Comparison of ENCODE assay signal across 16 mouse cellular contexts in genomic region chr2:84819861-84820260, GRCm38 (mm10). TPM values are rescaled to one million over a fixed set of nuclear protein-coding genes. Genes with fewer than 3 reads are reported as not detected.
DNase-seq lines count a peak whose midpoint lies in the region; ATAC-seq and TF ChIP-seq lines count a peak whose summit lies in the region.
"Had no signal": no experiment of that assay in that cellular context is flagged by ENCODE, and none has a peak within 500 bp of the region (broad histone marks: within the 10 kb centered on the region; RNA-seq: fewer than 3 reads in every experiment).

No protein-coding gene starts in this region.

- 25% methylated on average over 3 of the region's 3 CpGs for WGBS in lung, adult 2 months
- 32% methylated on average over 3 of the region's 3 CpGs for WGBS in heart, embryonic 12.5 days
- WGBS in liver, embryonic 12.5 days (ENCODE audit: insufficient replicate concordance) = 35% methylated on average over 3 of the region's 3 CpGs
- 42% methylated on average over 3 of the region's 3 CpGs for WGBS in liver, postnatal 0 days (ENCODE audit: insufficient replicate concordance)

- no peak overlapping the region for H3K4me3 ChIP-seq in lung, adult 2 months (replicated peaks; ENCODE audit: extremely low read depth, low read depth, low read length)
- no peak overlapping the region for H3K4me3 ChIP-seq in heart, embryonic 12.5 days
- no peak overlapping the region for H3K4me3 ChIP-seq in liver, embryonic 12.5 days
- H3K4me3 ChIP-seq in liver, postnatal 0 days (ENCODE audit: low read depth, low read length) = no peak overlapping the region
- H3K4me3 ChIP-seq: liver, embryonic 13.5 days had no signal

- H3K4me2 ChIP-seq in heart, embryonic 12.5 days = no peak overlapping the region
- no peak overlapping the region for H3K4me2 ChIP-seq in liver, embryonic 12.5 days
- H3K4me2 ChIP-seq in liver, postnatal 0 days (ENCODE audit: low read depth, low read length) = no peak overlapping the region
- H3K4me2 ChIP-seq: liver, embryonic 13.5 days had no signal

- no peak for TF ChIP-seq POLR2A in lung, adult 2 months (IDR thresholded peaks at IDR 0.05; ENCODE audit: borderline replicate concordance, extremely low read depth, low read depth, low read length)

- no peaks in the 10 kb centered on the region for H3K4me1 ChIP-seq in lung, adult 2 months (ENCODE audit: control insufficient read depth, insufficient read depth, low read length)
- H3K4me1 ChIP-seq in heart, embryonic 12.5 days (replicated peaks) = peaks cover 25% of the 10 kb centered on the region
- H3K4me1 ChIP-seq in liver, embryonic 12.5 days = peaks cover 26% of the 10 kb centered on the region
- no peaks in the 10 kb centered on the region for H3K4me1 ChIP-seq in liver, postnatal 0 days (ENCODE audit: insufficient read depth)

- H3K9ac ChIP-seq in heart, embryonic 12.5 days = 0 out of 2 replicates have a peak overlapping the region, but pooled peaks have one; percentile 13
- H3K9ac ChIP-seq in liver, embryonic 12.5 days = no peak overlapping the region
- no peak overlapping the region for H3K9ac ChIP-seq in liver, postnatal 0 days (replicated peaks)
- H3K9ac ChIP-seq: liver, embryonic 13.5 days had no signal

- H3K36me3 ChIP-seq in heart, embryonic 12.5 days = no peaks in the 10 kb centered on the region
- no peaks in the 10 kb centered on the region for H3K36me3 ChIP-seq in liver, embryonic 12.5 days
- H3K36me3 ChIP-seq in liver, postnatal 0 days (replicated peaks; ENCODE audit: insufficient read depth, low read length) = no peaks in the 10 kb centered on the region
- H3K36me3 ChIP-seq: liver, embryonic 13.5 days had no signal

- no peak for ATAC-seq in heart, embryonic 12.5 days (ENCODE audit: insufficient number of reproducible peaks, low FRiP score)
- ATAC-seq in liver, embryonic 12.5 days = no peak
- no peak for ATAC-seq in liver, postnatal 0 days

- TF ChIP-seq CTCF in lung, adult 2 months (IDR thresholded peaks at IDR 0.05; ENCODE audit: insufficient read depth, low read length) = no peak
- TF ChIP-seq CTCF in liver, postnatal 0 days (IDR thresholded peaks at IDR 0.05; ENCODE audit: low read depth) = no peak

- H3K27ac ChIP-seq in heart, embryonic 12.5 days (ENCODE audit: poor library complexity, severe bottlenecking) = peak overlapping the region; percentile 55
- H3K27ac ChIP-seq in liver, embryonic 12.5 days = no peak overlapping the region
- H3K27ac ChIP-seq in liver, postnatal 0 days (ENCODE audit: low read depth) = no peak overlapping the region
- H3K27ac ChIP-seq: liver, embryonic 13.5 days had no signal

- intact Hi-C loops in gastrocnemius, postnatal 14 days (cut with DNase I; ENCODE audit: low total_unique reads) = no loop called here

- H3K27me3 ChIP-seq in heart, embryonic 12.5 days (replicated peaks) = no peaks in the 10 kb centered on the region
- H3K27me3 ChIP-seq in liver, embryonic 12.5 days (replicated peaks) = peaks cover 82% of the 10 kb centered on the region
- peaks cover 20% of the 10 kb centered on the region; the same call in 1 of the 2 replicates for H3K27me3 ChIP-seq in liver, postnatal 0 days (ENCODE audit: insufficient read depth, low read length)

- no peak for TF ChIP-seq EP300 in liver, postnatal 0 days (IDR thresholded peaks at IDR 0.05; ENCODE audit: low read depth)

- H3K9me3 ChIP-seq in heart, embryonic 12.5 days (replicated peaks) = no peaks in the 10 kb centered on the region
- H3K9me3 ChIP-seq in liver, embryonic 12.5 days (replicated peaks) = no peaks in the 10 kb centered on the region
- H3K9me3 ChIP-seq in liver, postnatal 0 days (ENCODE audit: low read length) = no peaks in the 10 kb centered on the region
- H3K9me3 ChIP-seq: liver, embryonic 13.5 days had no signal

- DNase-seq in gastrocnemius, adult 18-20 months (ENCODE audit: low spot score) = peak; percentile 82
- no peak for DNase-seq in gastrocnemius, postnatal 14 days
- peak; percentile 13 for DNase-seq in lung, postnatal 10 days
- no peak for DNase-seq in lung, adult 2 months
- peak; percentile 71 for DNase-seq in telencephalon, adult 2 months (ENCODE audit: low read depth, low spot score)
- DNase-seq in liver, postnatal 0 days = no peak
- DNase-seq: adrenal gland, postnatal 25 days; cerebellum, adult 11 months; embryo, embryonic 11 days; kidney, postnatal 14 days; liver, embryonic 13.5 days had no signal

RNA-seq across cellular contexts. Expression of gene Smtnl1, which starts 2.6 kb away (rescaled TPM):
- total RNA-seq in gastrocnemius, adult 18-20 months (2021) = 100 to 1,000 TPM; 104 to 119 TPM
- 100 to 1,000 TPM in 1 of 2 experiments, 10 to 100 TPM in 1; 95.9 to 120 TPM for total RNA-seq in gastrocnemius, postnatal 14 days (2021)
- 3.5 TPM in 1 of 2 replicates, not detected in the other for polyA plus RNA-seq in lung, adult 2 months (2012; rRNA removed)
- polyA plus RNA-seq in heart, embryonic 12.5 days (2016; fragmentation: Nextera tagmentation; extraction: Ambion mirVana) = 0.17 and 0.43 TPM in 2 replicates
- polyA plus RNA-seq in liver, embryonic 12.5 days (2016; fragmentation: Nextera tagmentation; extraction: Ambion mirVana) = 0.29 and 0.43 TPM in 2 replicates
- polyA plus RNA-seq in liver, postnatal 0 days (2015; fragmentation: Nextera tagmentation; extraction: Ambion mirVana) = 0.15 and 0.98 TPM in 2 replicates
- total RNA-seq: adrenal gland, postnatal 25 days; left cerebral cortex, adult 8-10 months; monocyte, adult 5-6 weeks had no signal
- polyA plus RNA-seq: gonadal fat pad, adult 2 months had no signal

RNA-seq across cellular contexts. Expression of gene Timm10, which starts 6.9 kb away (rescaled TPM):
- 10 to 100 TPM; 38.2 to 57.8 TPM for total RNA-seq in gastrocnemius, adult 18-20 months (2021)
- total RNA-seq in gastrocnemius, postnatal 14 days (2021) = 10 to 100 TPM; 45.7 to 46.0 TPM
- polyA plus RNA-seq in lung, adult 2 months (2012; rRNA removed) = 20.2 and 25.1 TPM in 2 replicates
- 62.2 and 65.6 TPM in 2 replicates for polyA plus RNA-seq in heart, embryonic 12.5 days (2016; fragmentation: Nextera tagmentation; extraction: Ambion mirVana)
- polyA plus RNA-seq in liver, embryonic 12.5 days (2016; fragmentation: Nextera tagmentation; extraction: Ambion mirVana) = 50.9 and 54.3 TPM in 2 replicates
- 59.8 and 63.9 TPM in 2 replicates for polyA plus RNA-seq in liver, postnatal 0 days (2015; fragmentation: Nextera tagmentation; extraction: Ambion mirVana)

RNA-seq across cellular contexts. Expression of gene Slc43a1, which starts 18.8 kb away (rescaled TPM):
- total RNA-seq in gastrocnemius, adult 18-20 months (2021) = 10 to 100 TPM; 11.0 to 12.7 TPM
- total RNA-seq in gastrocnemius, postnatal 14 days (2021) = 10 to 100 TPM in 1 of 2 experiments, 1 to 10 TPM in 1; 6.2 to 16.1 TPM
- polyA plus RNA-seq in lung, adult 2 months (2012; rRNA removed) = 3.9 and 7.5 TPM in 2 replicates
- 21.8 and 23.0 TPM in 2 replicates for polyA plus RNA-seq in heart, embryonic 12.5 days (2016; fragmentation: Nextera tagmentation; extraction: Ambion mirVana)
- 153 and 162 TPM in 2 replicates for polyA plus RNA-seq in liver, embryonic 12.5 days (2016; fragmentation: Nextera tagmentation; extraction: Ambion mirVana)
- polyA plus RNA-seq in liver, postnatal 0 days (2015; fragmentation: Nextera tagmentation; extraction: Ambion mirVana) = 67.8 and 74.2 TPM in 2 replicates
- total RNA-seq: monocyte, adult 5-6 weeks had no signal

RNA-seq across cellular contexts. Expression of gene Ube2l6, which starts 21.2 kb away (rescaled TPM):
- total RNA-seq in gastrocnemius, adult 18-20 months (2021) = 1 to 10 TPM; 2.9 to 3.7 TPM
- 1 to 10 TPM; 6.1 to 7.0 TPM for total RNA-seq in gastrocnemius, postnatal 14 days (2021)
- polyA plus RNA-seq in lung, adult 2 months (2012; rRNA removed) = 45.0 and 47.0 TPM in 2 replicates
- polyA plus RNA-seq in heart, embryonic 12.5 days (2016; fragmentation: Nextera tagmentation; extraction: Ambion mirVana) = 90.0 and 95.3 TPM in 2 replicates
- 293 and 321 TPM in 2 replicates for polyA plus RNA-seq in liver, embryonic 12.5 days (2016; fragmentation: Nextera tagmentation; extraction: Ambion mirVana)
- polyA plus RNA-seq in liver, postnatal 0 days (2015; fragmentation: Nextera tagmentation; extraction: Ambion mirVana) = 276 and 305 TPM in 2 replicates

RNA-seq across cellular contexts. Expression of gene Serping1, which starts 44.6 kb away (rescaled TPM):
- 10 to 100 TPM; 50.8 to 72.0 TPM for total RNA-seq in gastrocnemius, adult 18-20 months (2021)
- 10 to 100 TPM; 55.0 to 72.1 TPM for total RNA-seq in gastrocnemius, postnatal 14 days (2021)
- 822 and 853 TPM in 2 replicates for polyA plus RNA-seq in lung, adult 2 months (2012; rRNA removed)
- 32.2 and 32.8 TPM in 2 replicates for polyA plus RNA-seq in heart, embryonic 12.5 days (2016; fragmentation: Nextera tagmentation; extraction: Ambion mirVana)
- 30.8 and 32.3 TPM in 2 replicates for polyA plus RNA-seq in liver, embryonic 12.5 days (2016; fragmentation: Nextera tagmentation; extraction: Ambion mirVana)
- 344 and 356 TPM in 2 replicates for polyA plus RNA-seq in liver, postnatal 0 days (2015; fragmentation: Nextera tagmentation; extraction: Ambion mirVana)
- total RNA-seq: monocyte, adult 5-6 weeks had no signal

Comparison
In these comparisons a context has a peak if more than half of its experiments do, and no peak if none do; other contexts are left out.
1. DNase-seq: peak in gastrocnemius, adult 18-20 months (single experiment), lung, postnatal 10 days (single experiment) and telencephalon, adult 2 months (single experiment); none in gastrocnemius, postnatal 14 days (single experiment), lung, adult 2 months (single experiment) and liver, postnatal 0 days (single experiment).